Mouse (Mus musculus): ENCODE measurements at regions not wholly inside any gene's neighbourhood (a gene's known extent, or its start where the extent isn't known, plus 50 kb on each side); places are given as distances from the start of the nearest gene placed in this dataset.
"Not testable (repeated sequence)": the region's sequence is repeated elsewhere in the genome, so short reads cannot be mapped to it uniquely, and the experiment has no call there.

- TF ChIP-seq POLR2A (IDR thresholded peaks at IDR 0.05; ENCODE audit: insufficient read length, low read depth); MYOG (IDR thresholded peaks at IDR 0.05; ENCODE audit: control insufficient read depth in 1 of 3, insufficient read depth in 1 of 3, insufficient read length in 2 of 3, low read depth in 2 of 3); MAX (IDR thresholded peaks at IDR 0.05; ENCODE audit: low read depth): not testable (repeated sequence)
Measured at GRCm38 (mm10) chr13:50051746-50052145, 198.4 kb downstream of the Gm906 start.
